Mouse (Mus musculus): Measurements from ENCODE around the gene Adamts18.

Gene Adamts18

GRCm38 (mm10) chr8:113664544-113664943 is 184.0 kb downstream of the Adamts18 start:
- peak; percentile 90 to 94 for DNase-seq (ENCODE audit: low spot score in 2 of 2)

DNA sequence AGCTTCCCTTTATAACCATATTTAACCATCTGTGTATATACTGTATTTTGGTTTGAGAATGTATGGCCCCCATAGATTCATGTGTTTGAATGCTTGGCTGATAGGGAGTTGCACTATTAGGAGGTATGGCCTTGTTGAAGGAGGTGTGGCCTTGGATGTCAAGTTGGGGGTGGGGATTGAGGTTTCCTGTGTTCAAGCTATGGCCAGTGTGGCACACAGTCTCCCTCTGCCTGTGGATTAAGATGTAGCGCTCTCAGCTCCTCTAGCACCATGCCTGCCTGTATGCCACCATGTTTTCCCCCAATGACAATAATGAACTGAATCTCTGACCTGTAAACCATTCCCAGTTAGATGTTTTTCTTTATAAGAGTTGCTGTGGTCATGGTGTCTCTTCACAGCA is 188.4 kb downstream of the Adamts18 start:
- DNase-seq (ENCODE audit: low spot score in 2 of 2), result no peak

DNA sequence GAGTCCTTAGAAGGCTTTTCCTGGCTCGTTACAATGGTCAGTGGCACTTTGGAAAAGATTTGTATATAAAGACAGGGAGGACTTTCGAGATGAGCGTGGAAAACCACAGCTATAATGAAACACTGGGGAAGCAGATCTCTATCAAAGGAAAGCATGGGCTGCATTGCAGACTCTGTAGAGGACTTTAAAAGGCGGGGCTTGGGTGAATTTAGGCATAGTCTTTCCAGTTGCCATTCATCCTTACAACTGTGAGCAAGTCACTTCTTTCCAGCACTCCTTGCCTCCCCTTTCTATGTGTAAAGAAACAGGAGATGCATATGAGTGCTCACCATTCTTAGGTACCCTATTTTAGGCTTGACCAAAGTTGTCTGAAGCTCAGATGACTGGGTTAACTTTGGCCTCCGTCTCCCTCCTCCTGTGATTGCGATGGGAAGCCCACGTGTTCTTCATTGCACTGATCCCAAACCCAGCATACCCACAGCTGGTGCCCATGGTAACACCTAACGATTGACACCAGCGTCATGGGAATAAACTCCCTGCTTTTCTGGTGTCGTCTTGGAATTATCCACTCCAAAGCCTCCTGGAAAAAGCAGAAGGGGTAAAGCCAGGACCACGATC is 191.7 kb downstream of the Adamts18 start:
- DNase-seq (ENCODE audit: low spot score in 2 of 2), result no peak

- no peak for DNase-seq (ENCODE audit: low spot score in 2 of 2)
Measured at GRCm38 (mm10) chr8:113656154-113656553, 192.4 kb downstream of the Adamts18 start.

DNA sequence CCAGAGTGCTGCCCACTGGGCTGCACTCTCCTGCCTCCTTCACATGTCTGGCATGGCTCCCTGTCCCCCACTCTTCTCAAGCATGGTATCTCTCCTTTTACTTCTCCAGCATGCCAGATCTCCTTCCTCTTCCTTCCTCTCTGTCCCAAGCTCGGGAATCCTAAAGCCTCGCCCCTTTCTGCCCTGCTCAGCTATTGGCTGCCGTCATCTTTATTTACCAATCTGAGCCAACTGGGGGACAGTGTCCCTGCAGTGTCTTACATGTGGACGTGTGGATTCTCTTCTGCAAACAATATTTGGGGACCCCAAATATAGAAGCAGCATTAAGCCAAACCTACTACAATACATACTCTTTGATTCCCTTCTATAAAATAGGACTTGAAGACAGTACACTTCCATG is 195.4 kb downstream of the Adamts18 start:
- no peak for DNase-seq (ENCODE audit: low spot score in 2 of 2)

DNA sequence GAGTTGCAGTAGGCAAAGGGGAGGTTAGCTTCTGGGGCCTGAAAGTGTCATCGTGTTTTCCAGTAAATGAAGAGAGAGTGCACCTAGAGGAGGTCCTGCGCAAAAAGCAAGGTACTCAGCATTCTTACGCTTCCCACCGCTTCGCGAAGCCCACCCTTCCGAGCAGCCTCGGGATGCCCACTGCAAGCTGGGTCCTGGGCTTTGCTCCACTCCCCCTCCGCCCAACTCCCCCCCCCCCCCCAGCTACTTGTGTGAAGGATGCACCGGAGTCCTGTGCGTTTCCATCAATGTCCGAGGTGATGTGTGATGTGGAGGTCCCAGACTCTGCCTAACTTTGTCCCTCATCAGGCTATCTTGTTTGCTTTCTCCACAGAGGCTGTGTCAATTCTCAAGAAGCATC is 196.1 kb downstream of the Adamts18 start:
- no peak for DNase-seq (ENCODE audit: low spot score in 2 of 2)

Measured in right cerebral cortex, postnatal 10 days (tissue).